Mouse (Mus musculus) CD4-positive naive resting alpha-beta T cell, adult 57 days (primary cell): Measurements from ENCODE around the gene Lgmn. TPM values are rescaled to one million over a fixed set of nuclear protein-coding genes. Genes with fewer than 3 reads are reported as not detected.

ENCODE experiments used
- total RNA-seq: library from RNA; stranded (reverse); gene quantifications from one replicate; pipeline ENCODE4 v1.2.4, GENCODE M21; 2023

The Lgmn gene
- 28.6 TPM for total RNA-seq

GRCm38 (mm10) chr12:102439632-102440023 lies at the start of gene Lgmn:
Lgmn (minus strand) TSS chr12:102439813.

GRCm38 (mm10) chr12:102468894-102469764 lies 29.5 kb upstream of the Lgmn start, which contains the start of gene Golga5:
Golga5 (plus strand) TSS chr12:102469135.

Other genes with a start within 250 kb of the Lgmn start
- 124 TPM for gene Rin3, start 156.8 kb downstream of the Lgmn start, total RNA-seq
- 37.3 TPM for gene Golga5, start 29.3 kb upstream of the Lgmn start, total RNA-seq
- gene Chga, start 115.2 kb upstream of the Lgmn start, total RNA-seq = not detected